Mouse (Mus musculus) heart, embryonic 14.5 days (tissue): ENCODE measurements at regions not wholly inside any gene's neighbourhood (a gene's known extent, or its start where the extent isn't known, plus 50 kb on each side); places are given as distances from the start of the nearest gene placed in this dataset.
A peak's percentile ranks its signal among the peaks of the same experiment; 100 is the strongest.

Experiments
- ATAC-seq: fragments of 200-750 bp; cut with Nextera tagmentation; 2 replicates; pipeline ENCODE4 v1.8.0; 2017; ENCODE audit warnings: low read depth, moderate TSS enrichment; ENCODE audit not compliant: insufficient number of reproducible peaks, insufficient read depth, low FRiP score
- H3K27ac ChIP-seq, 2 experiments: fragments of 200-500 bp in 1 of 2; fragments of 300-500 bp in 1 of 2; sonication (generic) in 1 of 2; replicated peaks in 1 of 2; 2 replicates each; pipeline ENCODE4 v1.5.1; 2012 to 2014; ENCODE audit warnings: low read depth in 2 of 2, low read length in 2 of 2, control low read depth in 1 of 2, mild to moderate bottlenecking in 1 of 2, mixed read lengths in 1 of 2; ENCODE audit not compliant: control insufficient read depth in 1 of 2, insufficient read depth in 1 of 2
- H3K27me3 ChIP-seq: fragments of 300-500 bp; sonication (generic); 2 replicates; pipeline ENCODE4 v1.6.1; 2014; ENCODE audit warnings: mild to moderate bottlenecking, low read length, control low read depth; ENCODE audit not compliant: control insufficient read depth, insufficient read depth
- H3K36me3 ChIP-seq: fragments of 300-500 bp; sonication (generic); 2 replicates; pipeline ENCODE4 v1.6.1; 2014; ENCODE audit warnings: mild to moderate bottlenecking, control low read depth, low read length, mixed read lengths; ENCODE audit not compliant: control insufficient read depth, insufficient read depth
- H3K4me1 ChIP-seq, 2 experiments: fragments of 200-500 bp in 1 of 2; fragments of 300-500 bp in 1 of 2; sonication (generic) in 1 of 2; 2 replicates each; pipeline ENCODE4 v1.6.1; 2012 to 2014; ENCODE audit warnings: low read length in 2 of 2, control low read depth in 1 of 2, mixed read lengths in 1 of 2; ENCODE audit not compliant: control insufficient read depth in 2 of 2, insufficient read depth in 2 of 2
- H3K4me2 ChIP-seq: fragments of 300-500 bp; sonication (generic); 2 replicates; pipeline ENCODE4 v1.6.1; 2014; ENCODE audit warnings: mild to moderate bottlenecking, low read length
- H3K4me3 ChIP-seq, 2 experiments: fragments of 200-500 bp in 1 of 2; fragments of 300-500 bp in 1 of 2; sonication (generic) in 1 of 2; 2 replicates each; pipeline ENCODE4 v1.5.1; 2012 to 2014; ENCODE audit warnings: low read length in 2 of 2, mild to moderate bottlenecking in 2 of 2, control low read depth in 1 of 2, low read depth in 1 of 2, moderate library complexity in 1 of 2; ENCODE audit not compliant: control insufficient read depth in 1 of 2, insufficient read depth in 1 of 2
- H3K9ac ChIP-seq: fragments of 300-500 bp; sonication (generic); 2 replicates; pipeline ENCODE4 v1.6.1; 2014; ENCODE audit warnings: mild to moderate bottlenecking, low read length
- H3K9me3 ChIP-seq: fragments of 300-500 bp; sonication (generic); 2 replicates; pipeline ENCODE4 v1.6.1; 2016; ENCODE audit warnings: low read length, control low read depth; ENCODE audit not compliant: control insufficient read depth
- WGBS: fragments of 180-500 bp; shearing (Covaris S2); extraction: QIAGEN DNeasy Blood & Tissue Kit; methylation state at CpG from one replicate; pipeline ENCODE4 v1.1.7; 2014; 5-methylcytosine and 5-hydroxymethylcytosine counted together

GRCm38 (mm10) chr7:93982103-93982502 lies 902.4 kb downstream of the Fam181b start:
- Histone ChIP-seq H3K4me3 (no peak overlapping the region), H3K27me3 (no peaks in the 10 kb centered on the region), H3K27ac (no peak overlapping the region), H3K9ac (no peak overlapping the region), H3K9me3 (no peaks in the 10 kb centered on the region), H3K4me1 (no peaks in the 10 kb centered on the region), H3K4me2 (no peak overlapping the region), H3K36me3 (no peaks in the 10 kb centered on the region)
- no peak for ATAC-seq
- 62% methylated on average over 3 of the region's 3 CpGs for WGBS

- Histone ChIP-seq H3K4me2 (no peak overlapping the region), H3K9ac (no peak overlapping the region), H3K27ac (no peak overlapping the region), H3K4me1 (no peaks in the 10 kb centered on the region), H3K27me3 (no peaks in the 10 kb centered on the region), H3K36me3 (no peaks in the 10 kb centered on the region), H3K9me3 (peaks cover 3% of the 10 kb centered on the region; the same call in 1 of the 2 replicates), H3K4me3 (no peak overlapping the region)
- no peak for ATAC-seq
- 56% methylated on average over 1 of the region's 1 CpGs for WGBS
Measured at GRCm38 (mm10) chr7:94002780-94003179, 923.1 kb downstream of the Fam181b start.

- WGBS, result 27% methylated on average over 11 of the region's 11 CpGs
- H3K4me3 ChIP-seq, result no peak overlapping the region; a peak in 1 of 4 replicates
- ATAC-seq, result no peak
- no peak overlapping the region for H3K9ac ChIP-seq
- no peaks in the 10 kb centered on the region for H3K9me3 ChIP-seq
- peak overlapping the region; percentile 45 for H3K4me2 ChIP-seq
- H3K27me3 ChIP-seq, result no peaks in the 10 kb centered on the region
- H3K27ac ChIP-seq, result no peak overlapping the region
- no peaks in the 10 kb centered on the region for H3K36me3 ChIP-seq
- H3K4me1 ChIP-seq, result no peaks in the 10 kb centered on the region
Measured at GRCm38 (mm10) chr7:94042466-94043030, 962.9 kb downstream of the Fam181b start.

GRCm38 (mm10) chr7:94045428-94045827 lies 965.8 kb downstream of the Fam181b start:
- 62% methylated on average over 2 of the region's 2 CpGs for WGBS
- H3K9me3 ChIP-seq, result no peaks in the 10 kb centered on the region
- no peak for ATAC-seq

GRCm38 (mm10) chr7:94046029-94046428 lies 966.4 kb downstream of the Fam181b start:
- no peak overlapping the region for H3K27ac ChIP-seq
- no peak for ATAC-seq
- no peaks in the 10 kb centered on the region for H3K9me3 ChIP-seq
- WGBS, result 40% methylated on average over 1 of the region's 1 CpGs
- H3K4me3 ChIP-seq, result no peak overlapping the region
- H3K4me1 ChIP-seq, result no peaks in the 10 kb centered on the region
- H3K9ac ChIP-seq, result no peak overlapping the region
- H3K27me3 ChIP-seq, result no peaks in the 10 kb centered on the region
- no peak overlapping the region for H3K4me2 ChIP-seq
- no peaks in the 10 kb centered on the region for H3K36me3 ChIP-seq

More at GRCm38 (mm10) chr7:94045428-94045827, 965.8 kb downstream of the Fam181b start:
- Histone ChIP-seq H3K9ac (no peak overlapping the region), H3K4me2 (no peak overlapping the region), H3K4me1 (no peaks in the 10 kb centered on the region), H3K27ac (no peak overlapping the region), H3K4me3 (no peak overlapping the region), H3K36me3 (no peaks in the 10 kb centered on the region), H3K27me3 (no peaks in the 10 kb centered on the region)

GRCm38 (mm10) chr7:94061814-94062545 lies 982.3 kb downstream of the Fam181b start:
- no peaks in the 10 kb centered on the region for H3K27me3 ChIP-seq
- WGBS, result 68% methylated on average over 3 of the region's 3 CpGs

More at GRCm38 (mm10) chr7:94061814-94062545, 982.3 kb downstream of the Fam181b start:
- no peak overlapping the region for H3K4me3 ChIP-seq
- H3K36me3 ChIP-seq, result no peaks in the 10 kb centered on the region
- no peak overlapping the region for H3K4me2 ChIP-seq
- no peak overlapping the region for H3K9ac ChIP-seq
- ATAC-seq, result no peak
- H3K4me1 ChIP-seq, result no peaks in the 10 kb centered on the region
- no peak overlapping the region for H3K27ac ChIP-seq
- no peaks in the 10 kb centered on the region for H3K9me3 ChIP-seq
